Mouse (Mus musculus) 3134 (cell line): Measurements from ENCODE around the gene Jsrp1.

Experiments
- DNase-seq: peaks from one replicate; pipeline ENCODE4 v3.0.0-alpha.2; 2011; ENCODE audit warnings: low spot score; ENCODE audit not compliant: insufficient read length; ENCODE audit errors: extremely low read depth

Gene Jsrp1

GRCm38 (mm10) chr10:80812391-80813041 lies 782 bp downstream of the Jsrp1 start:
- no peak for DNase-seq

DNA sequence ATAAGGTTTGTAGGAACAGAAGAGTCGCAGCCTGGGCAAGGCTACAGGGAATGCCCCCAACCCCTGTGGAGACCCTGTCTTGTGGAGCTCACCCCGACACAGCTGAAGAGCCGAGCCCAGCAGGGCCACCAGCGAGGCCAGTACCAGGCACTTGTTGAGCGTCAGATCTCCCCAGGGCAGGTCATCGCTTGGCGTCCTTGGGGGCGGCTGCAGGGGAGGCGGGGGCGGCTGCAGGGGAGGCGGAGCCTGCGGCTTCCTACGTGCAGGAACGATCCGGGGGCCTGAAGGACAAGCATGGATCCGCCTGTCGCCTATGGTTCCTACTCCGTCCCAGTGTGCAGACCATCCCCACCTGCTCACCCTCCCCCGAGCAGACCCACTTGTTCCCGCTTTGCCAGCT lies 3.2 kb downstream of the Jsrp1 start:
- no peak for DNase-seq

DNA sequence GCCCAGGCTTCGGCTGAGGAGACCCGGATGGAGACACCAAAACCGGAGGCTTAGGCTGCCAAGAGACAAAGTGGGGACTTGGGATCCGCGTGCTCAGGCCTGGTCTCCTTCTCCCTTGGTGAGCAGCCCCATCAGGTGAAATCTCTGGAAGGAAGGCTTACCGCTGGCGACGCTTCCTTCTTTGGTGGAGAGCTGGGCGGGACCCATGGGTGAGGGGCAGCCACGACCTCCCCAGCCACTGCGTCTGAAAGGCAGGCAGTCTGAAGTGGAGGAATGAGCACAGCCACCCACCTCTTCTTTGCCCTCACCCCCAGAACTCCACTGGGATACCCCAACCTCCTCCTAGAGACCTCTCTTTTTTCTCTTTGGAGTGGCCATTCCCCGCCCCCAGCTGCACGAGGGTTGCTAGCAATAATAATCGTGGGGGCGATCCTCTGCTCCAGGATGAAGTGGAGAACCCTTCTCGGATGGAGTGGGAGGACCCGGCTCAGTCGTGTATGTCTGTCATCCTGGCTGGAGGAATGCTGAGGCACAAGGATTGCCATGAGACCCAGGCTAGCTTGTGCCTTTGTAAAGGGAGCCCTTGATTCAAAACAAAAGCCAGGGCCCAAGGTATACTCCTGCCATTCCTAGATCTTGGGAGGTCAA lies 4.2 kb downstream of the Jsrp1 start:
- no peak for DNase-seq

- DNase-seq = no peak
Measured at GRCm38 (mm10) chr10:80808099-80808984, 5.0 kb downstream of the Jsrp1 start.

GRCm38 (mm10) chr10:80807057-80807627 lies 6.2 kb downstream of the Jsrp1 start:
- no peak for DNase-seq

GRCm38 (mm10) chr10:80806341-80807056 lies 6.8 kb downstream of the Jsrp1 start:
- DNase-seq = no peak

DNA sequence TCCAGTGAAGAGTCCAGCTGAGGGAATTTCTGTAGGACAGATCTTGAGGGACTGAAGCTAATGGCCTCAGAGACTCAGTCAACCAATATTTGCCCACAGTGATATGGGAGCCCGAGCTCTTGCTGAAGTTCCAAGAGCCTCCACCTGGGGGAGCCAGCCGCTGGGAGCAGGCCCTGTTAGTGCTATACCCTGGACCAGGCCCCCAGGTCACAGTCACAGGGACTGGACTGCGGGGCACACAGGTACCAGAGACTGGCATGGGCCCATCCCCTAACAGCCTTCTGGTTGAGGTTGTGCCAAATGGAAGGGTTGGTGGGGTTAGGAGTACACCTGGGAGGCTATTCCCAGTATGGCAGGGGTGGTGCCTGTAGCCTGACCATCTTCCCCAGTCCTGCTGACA lies 7.4 kb downstream of the Jsrp1 start:
- peak; percentile 47 for DNase-seq

DNA sequence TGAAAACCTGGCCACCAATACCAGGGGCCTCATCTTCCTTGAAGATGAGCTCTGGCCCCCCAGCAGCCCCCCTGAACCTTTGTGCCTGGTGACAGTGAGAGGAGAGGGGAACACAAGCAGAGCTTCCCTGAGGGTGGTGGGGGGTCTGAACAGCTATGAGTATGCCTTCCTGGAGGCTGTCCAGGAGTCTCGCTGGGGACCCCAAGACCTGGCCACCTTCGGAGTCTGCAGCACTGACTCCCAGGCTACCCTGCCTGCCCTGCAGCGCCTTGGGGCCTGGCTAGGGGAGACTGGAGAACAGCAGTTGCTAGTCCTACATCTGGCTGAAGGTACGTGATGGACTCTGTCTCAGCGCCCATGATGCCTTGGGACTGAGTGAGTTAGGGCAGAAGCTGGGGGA lies 8.0 kb downstream of the Jsrp1 start:
- DNase-seq = no peak

DNA sequence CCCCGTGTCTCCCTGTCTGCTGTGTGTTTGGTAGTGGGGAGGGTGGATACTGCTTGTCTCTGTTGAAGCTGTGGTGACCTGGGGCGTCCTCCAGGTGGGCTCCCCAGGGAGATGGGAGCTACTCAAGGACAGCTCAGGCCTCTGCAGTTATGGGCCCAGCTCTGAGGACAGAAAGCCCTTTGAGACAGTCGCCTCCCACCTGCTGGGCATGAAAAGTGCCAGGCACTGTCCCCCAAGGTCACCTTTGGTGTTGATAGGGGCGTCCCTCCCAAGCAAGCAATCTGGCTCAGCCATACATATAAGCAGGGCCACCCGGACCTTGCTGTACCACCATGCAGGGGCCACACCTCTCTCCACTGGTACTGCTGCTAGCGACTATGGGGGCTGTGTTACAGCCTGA lies 8.4 kb downstream of the Jsrp1 start, which contains the start of gene Amh:
Amh (plus strand) TSS at position 328 of the 400 bp plus-strand sequence.
- DNase-seq = no peak

GRCm38 (mm10) chr10:80804340-80804739 lies 9.0 kb downstream of the Jsrp1 start:
- no peak for DNase-seq

DNA sequence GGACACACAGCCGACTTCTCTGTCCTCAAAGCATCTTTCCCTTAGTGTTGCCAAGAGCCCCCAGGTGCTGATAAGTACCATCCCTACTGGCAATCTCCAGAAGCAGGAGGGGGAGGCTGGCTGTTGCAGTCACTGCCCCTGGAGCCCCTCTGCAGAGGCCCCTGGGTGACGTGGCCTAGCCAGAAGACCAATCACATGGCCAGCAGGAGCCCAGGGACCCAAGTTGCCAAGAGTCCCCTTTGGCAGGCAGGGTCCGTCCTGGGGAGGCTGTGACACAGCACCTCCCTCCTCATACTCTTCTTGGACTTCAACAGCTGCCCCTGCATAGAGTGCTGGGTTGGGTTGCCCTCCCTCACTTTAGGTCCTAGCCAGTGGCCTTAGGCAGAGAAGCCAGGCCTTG lies 10.3 kb downstream of the Jsrp1 start:
- DNase-seq = no peak

- DNase-seq = no peak
Measured at GRCm38 (mm10) chr10:80802204-80802912, 10.9 kb downstream of the Jsrp1 start.

DNA sequence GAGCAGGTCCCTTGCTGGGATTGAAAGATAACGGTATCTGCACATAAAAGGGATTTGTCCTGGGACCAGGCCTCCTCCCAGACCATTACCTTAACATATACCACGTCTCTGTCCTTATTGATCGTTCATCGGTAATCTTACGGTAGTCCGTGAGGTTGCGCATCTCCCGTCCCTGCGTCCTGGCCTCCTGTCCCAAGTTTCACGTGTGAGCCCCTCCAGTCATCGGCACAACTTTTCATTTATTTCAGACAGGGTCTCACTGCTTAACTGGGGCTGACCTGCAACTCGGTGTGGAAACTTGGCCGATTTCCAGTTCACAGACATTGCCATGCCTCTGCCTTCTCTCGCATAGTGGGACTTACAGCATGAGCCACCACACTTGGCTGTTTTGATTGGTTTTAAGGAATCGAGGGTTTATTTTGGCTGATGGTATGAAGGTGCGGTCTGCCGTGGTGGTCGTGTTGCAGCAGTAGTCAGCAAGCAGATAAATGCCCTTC lies 14.2 kb downstream of the Jsrp1 start:
- DNase-seq = no peak

DNA sequence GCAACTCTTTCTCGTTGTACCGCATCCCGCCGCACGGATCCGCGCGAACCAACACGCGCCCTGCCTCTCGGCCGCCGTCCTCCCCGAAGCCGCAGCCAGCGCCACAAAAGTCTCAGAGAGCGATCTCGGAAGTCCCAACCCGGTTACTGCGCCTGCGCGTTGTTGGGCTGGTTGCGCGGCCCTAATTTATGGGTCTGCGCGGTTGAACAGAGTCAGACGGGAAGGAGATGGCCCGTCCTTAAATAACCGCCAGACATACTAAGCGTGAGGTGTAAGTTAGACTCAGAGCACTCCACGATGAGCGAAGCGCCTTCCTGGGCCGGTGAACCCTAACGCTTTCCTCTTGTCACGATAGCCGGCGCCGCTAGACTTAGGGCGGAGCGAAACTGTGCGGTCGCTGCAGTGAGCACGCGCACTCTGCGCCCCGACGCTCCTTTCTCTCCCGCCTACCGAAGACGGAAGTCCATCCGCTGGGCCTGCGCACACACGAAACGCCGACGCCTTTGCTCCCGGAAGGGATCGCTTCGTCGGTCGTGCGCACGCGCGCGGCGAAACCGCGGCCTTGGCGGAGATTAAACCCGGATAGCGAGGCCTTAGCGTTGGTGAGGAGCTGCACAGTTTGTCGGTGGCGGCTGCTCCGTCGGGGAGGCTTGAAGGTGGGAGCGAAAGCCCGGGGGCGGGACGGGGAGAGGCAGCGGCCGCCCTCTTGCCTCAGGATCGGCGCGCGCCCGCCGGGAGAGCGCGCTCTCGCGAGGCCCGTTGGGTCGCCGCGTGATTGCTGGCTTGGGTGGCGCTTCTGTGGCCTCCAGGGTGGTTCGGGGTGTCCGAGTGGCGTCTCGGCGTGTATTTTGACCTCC lies 14.9 kb downstream of the Jsrp1 start, which contains the start of the genes Sf3a2 and Plekhj1:
Sf3a2 (plus strand) TSS at position 49 of the 857 bp plus-strand sequence.
Plekhj1 (minus strand) TSS at position 477 of the 857 bp plus-strand sequence.
- DNase-seq = peak; percentile 98

DNA sequence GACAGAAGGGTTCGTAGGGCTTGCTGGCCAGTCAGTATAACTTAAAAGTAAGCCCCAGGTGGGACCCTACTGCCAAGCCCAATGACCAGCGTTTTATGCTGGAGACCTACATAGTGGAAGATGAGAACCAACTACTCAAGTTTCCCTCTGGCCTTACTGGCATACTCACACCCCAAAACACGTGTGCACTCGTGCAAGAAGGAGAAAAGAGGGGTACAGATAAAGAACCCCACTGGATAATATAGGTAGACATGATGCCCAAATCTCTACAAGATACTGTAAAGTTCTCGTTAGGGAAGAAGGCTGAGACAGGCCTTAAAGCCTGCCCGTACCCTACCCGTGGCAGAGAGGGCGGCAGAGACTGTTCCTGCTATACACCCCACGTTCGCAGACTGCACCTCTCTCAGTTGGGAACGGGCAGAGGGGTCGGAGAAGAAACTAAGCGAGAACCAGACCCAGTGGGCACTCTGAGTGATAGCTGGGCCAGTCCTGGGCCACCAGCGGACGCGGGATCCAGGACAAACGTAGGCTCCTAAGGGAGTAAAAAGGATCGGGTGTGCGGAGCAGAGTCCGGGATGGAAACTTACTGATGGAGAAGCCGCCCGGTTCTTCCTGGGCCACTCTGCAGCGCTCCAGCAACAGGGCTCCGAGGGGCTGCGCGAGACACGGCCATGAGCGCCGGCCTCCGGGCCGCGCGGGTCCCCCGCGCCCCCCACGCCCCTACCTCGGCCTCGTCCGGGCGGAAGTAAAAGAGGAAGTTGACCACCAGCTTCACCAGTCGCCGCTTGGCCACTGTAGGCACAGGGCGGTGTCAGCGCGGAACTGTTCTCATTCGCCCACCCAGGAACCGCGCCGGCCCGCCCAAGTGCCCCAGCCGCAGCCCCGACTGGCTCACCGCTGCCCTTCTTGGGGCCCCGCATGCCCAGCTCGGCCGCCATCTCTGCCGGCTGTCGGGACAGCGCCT lies 15.8 kb downstream of the Jsrp1 start:
- no peak for DNase-seq

DNA sequence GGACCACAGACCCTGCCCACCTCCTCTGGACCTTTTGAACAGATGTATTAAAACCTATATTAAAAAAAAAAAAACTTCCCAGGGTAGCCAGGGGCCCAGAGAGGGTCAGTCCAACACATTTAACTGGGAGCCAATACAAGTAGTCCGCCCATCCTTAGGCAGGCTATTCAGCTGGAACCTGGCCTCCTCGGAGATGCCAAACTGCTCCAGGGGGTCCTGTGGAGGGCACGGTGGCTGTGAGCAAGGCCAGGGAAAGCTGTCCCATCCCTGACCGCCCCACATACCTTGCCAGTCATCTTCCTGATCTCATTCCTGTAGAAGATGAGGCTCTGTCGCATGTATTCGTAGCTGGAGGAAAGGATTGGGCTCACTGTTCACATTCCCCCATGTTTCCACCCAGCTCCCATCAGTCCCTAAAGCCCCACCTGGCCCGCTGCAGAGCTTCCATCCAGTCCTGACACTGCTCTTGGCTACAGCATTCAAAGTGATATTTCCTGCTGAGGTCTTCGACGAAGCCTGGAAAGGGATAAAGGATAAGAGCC lies 16.9 kb downstream of the Jsrp1 start:
- no peak for DNase-seq

GRCm38 (mm10) chr10:80794750-80795149 lies 18.5 kb downstream of the Jsrp1 start:
- no peak for DNase-seq
